Mouse (Mus musculus): ENCODE measurements around the gene Hcar1.

Hcar1 gene

DNA sequence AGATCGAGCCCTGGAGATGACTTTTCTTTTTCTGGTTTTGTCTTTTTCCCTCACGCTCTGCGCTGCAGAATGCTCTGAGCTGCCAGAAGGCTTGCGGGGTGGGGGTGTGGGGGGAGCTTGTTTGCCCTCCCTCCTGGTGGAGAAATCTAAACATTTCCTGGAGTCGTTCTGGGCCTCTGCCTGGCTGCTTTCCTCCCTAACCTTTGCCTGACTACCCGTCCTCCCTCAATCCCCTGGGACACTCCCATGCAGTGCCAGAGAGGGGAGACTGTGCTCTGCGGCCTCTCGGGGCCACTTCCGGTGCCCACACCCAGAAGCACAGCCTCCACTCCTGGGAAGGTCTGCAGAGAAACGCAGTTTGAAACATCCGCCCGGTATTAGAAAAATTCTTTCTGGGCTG, at the start of gene Hcar1:
TSS of gene Hcar1 (minus strand) at position 93 of the 400 bp plus-strand sequence.
- no peak for DNase-seq

GRCm38 (mm10) chr5:123927118-123927517, 47.3 kb upstream of the Hcar1 start, which contains the start of gene Gm43518:
Gm43518 (plus strand) TSS chr5:123927418.
- DNase-seq: no peak

GRCm38 (mm10) chr5:123922112-123922511, 42.3 kb upstream of the Hcar1 start:
- DNase-seq: no peak

- DNase-seq: no peak
Measured at GRCm38 (mm10) chr5:123914852-123915251, 35.0 kb upstream of the Hcar1 start.

DNA sequence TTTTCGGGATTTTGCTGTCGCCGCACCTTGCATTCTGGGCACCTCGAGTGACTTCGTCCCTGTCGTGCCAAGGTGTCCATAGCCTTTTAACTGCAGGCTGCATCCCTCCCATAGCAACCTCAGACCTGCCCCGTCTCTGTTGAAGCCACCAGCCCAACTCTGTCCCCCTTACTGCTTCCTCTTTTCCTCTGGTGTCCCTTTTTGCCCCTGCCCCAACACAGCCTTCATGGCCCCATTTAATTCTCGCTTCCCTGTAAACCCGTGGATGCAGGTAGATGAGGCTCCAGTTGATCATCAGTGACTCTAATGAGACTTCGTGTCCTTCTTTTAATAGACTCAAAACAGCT, 27.8 kb upstream of the Hcar1 start:
- DNase-seq: no peak

DNA sequence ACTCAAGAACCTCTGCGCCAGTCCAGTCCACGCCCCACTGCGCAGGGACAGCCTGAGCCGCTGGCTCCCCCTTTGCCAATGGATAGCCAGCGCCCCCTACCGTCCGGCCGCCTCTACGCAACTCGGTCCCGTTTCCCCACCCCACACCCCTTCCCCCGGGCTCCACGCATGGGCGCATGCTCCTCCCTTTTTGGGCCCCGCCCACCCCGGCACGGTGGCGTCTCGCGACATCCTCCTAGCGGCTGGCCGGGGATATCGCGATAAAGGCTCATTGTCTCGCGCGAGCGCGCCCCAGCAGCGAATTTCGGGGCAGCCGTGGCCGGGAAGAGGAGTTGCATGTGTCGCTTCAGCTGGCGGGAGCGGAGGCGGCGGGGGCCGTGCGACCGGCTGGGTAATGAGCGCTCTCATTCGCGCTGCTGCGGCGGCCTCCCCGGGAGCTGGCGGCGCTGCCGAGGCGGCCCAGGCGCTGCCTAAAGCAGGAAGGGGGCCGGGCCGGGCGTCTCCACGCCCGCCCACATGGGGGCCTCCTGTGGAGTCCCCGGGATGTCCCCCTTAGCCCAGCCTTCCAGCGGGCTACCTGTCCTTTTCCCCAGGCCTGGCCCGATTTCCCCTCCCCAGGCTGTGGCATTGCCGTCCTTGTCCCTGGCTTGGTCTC, 27.3 kb upstream of the Hcar1 start, which contains the start of gene Denr:
TSS of gene Denr (plus strand) at position 200 of the 655 bp plus-strand sequence.
- DNase-seq: peak; percentile 100

- DNase-seq: no peak
Measured at GRCm38 (mm10) chr5:123906146-123906975, 26.5 kb upstream of the Hcar1 start.

DNA sequence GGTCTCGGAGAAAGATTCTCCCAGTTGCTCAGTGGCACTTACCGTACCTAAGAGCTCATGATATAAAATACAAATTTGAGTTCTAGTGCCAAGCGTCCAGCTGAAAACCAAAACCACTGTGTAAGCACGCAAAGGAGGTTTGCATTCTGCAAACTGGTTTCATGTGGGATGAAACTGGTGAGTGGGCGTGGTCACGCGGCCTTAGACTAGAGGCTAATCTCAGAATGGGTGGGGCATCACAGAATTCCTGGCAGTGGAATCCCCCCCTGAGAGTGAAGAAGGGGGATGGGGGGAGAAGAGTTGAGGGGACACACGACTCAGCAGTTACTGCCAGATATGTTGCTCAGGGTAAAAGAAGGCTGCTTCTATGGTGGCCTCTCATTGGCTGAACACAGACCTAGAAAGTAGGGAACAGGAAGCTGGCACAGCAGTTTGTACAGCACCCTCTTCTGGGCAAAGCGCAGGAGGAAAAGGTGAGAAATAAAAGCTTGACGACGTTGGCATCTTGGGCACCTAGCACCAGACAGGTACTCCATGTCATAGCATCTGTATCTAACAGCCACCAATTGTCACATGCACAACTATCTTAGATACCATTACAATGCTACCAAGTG, 24.3 kb upstream of the Hcar1 start:
- no peak for DNase-seq

- no peak for DNase-seq
Measured at GRCm38 (mm10) chr5:123897352-123897751, 17.5 kb upstream of the Hcar1 start.

GRCm38 (mm10) chr5:123896395-123896794, 16.6 kb upstream of the Hcar1 start:
- no peak for DNase-seq

DNA sequence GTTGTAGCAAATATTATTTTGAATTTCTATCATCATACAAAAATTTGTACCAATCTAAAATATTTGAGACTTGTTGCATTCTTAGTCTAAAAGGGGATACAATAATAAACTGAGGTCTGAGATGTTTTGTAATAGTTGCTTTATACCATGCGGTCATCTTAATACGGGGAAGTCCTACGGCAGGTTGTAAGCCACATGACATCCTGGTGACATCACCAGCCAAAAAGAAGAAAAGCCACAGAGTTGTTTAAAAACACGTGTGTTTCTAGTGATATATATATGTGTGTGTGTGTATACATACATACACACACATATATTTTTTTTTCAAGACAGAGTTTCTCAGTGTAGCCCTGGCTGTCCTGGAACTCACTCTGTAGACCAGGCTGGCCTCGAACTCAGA, 13.7 kb upstream of the Hcar1 start:
- DNase-seq: no peak

DNA sequence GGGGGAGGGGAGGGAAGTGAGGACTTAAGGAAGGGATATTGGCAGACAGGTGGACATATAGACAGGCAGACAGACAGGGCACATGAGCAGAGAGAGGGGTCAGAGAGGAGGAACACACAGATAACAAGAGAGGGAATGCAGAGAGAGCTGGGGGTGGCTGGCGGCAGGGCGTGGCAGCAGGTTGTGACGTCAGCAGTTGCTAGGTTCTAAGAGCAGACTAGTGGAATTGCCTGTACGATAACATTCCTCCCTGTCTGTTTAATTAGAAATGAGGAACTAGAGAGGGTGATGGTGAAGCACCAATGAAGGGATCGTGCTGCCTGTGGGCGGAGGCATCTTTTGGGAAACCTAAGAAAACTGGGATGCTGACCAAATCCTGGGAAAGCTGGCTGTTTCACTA, 11.8 kb upstream of the Hcar1 start:
- DNase-seq: peak; percentile 47

- no peak for DNase-seq
Measured at GRCm38 (mm10) chr5:123890987-123891386, 11.2 kb upstream of the Hcar1 start.

DNA sequence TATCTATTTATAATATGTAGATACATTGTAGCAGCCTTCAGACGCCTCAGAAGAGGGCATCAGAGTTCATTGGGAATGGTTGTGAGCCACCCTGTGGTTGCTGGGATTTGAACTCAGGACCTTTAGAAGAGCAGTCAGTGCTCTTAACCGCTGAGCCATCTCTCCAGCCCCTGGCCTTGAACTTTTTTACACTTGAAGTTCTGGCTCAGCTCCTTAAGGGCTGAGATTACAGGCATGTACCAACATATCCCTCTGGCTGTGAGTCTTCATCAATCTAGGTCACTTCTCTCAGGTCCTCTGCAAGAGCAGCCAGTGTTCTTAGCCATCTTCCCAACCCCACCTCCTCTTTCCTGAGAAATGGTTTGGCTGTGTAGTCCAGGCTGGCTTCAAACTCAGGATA, 10.5 kb upstream of the Hcar1 start:
- DNase-seq: no peak

DNA sequence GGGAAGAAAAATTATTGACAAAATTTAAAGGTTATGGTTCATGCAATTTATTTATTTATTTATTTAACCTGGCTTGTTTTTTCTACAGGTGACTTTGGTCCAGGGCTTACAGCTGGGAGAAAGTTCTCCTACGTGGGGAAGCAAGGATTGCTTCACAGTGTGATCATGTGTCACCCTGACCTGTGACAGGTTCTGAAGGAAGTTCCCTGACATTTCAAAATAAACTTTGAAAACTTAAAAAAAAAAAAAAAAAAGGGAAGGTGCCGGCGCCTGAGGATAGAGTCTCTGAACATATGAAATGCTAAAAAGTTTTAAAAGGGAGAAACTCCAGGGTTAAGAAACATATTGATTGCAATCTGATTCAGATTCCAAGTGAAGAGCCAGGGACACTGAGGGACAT, 6.5 kb upstream of the Hcar1 start:
- DNase-seq: no peak

GRCm38 (mm10) chr5:123884332-123884731, 4.5 kb upstream of the Hcar1 start:
- no peak for DNase-seq

DNA sequence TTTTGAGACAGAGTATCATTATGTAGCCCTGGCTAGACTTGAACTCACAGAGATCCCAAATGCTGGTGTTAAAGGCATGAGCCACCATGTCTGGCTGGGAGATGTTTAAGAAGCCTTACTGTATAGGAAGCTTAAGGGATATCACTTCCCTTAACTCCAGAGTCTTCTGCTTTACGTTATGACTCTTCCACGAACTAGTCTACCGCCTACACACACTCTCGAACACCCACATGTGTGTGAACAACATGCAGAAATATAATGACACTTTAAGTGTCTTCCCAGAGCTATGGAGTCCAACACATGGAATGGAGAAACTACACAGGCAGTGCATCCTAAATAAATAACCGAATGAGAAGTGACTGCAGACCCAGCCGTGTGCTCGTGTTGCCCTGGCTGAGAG, 4.1 kb upstream of the Hcar1 start:
- DNase-seq: no peak

DNA sequence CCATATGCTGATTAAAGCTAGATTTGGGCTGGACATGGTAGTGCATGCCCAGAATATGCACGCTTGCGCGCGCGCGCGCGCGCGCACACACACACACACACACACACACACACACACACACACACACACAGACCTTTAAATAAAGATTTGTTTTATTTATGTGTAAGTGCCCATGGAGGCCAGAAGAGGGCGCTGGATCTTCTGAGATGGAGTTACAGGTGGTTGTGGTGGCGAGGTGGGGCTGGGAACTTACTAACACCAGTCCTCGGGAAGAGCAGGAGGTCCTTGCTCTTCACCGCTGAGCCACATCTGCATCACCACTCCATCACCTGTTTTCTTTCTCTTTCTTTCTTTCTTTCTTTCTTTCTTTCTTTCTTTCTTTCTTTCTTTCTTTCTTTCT, 958 bp upstream of the Hcar1 start:
- no peak for DNase-seq

DNA sequence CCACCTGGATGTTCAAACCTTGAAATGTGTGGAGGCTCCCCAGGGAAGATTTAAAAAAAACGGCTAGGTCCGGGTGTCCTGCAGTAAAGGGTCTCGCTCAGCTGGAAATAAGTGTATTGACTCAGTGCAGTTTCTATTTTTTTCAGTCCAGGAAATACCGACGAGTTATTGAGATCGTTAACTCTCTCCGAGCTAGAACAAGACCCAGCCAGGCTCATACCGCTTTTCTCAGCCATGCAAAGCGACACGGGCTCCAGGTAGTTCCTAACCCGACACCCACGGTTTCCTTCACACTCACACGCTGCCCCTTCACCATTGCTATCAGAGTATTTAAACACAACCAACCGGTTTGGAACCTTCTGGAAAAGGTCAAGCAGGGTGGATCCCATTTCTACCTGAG, 1.8 kb downstream of the Hcar1 start:
- DNase-seq: no peak

DNA sequence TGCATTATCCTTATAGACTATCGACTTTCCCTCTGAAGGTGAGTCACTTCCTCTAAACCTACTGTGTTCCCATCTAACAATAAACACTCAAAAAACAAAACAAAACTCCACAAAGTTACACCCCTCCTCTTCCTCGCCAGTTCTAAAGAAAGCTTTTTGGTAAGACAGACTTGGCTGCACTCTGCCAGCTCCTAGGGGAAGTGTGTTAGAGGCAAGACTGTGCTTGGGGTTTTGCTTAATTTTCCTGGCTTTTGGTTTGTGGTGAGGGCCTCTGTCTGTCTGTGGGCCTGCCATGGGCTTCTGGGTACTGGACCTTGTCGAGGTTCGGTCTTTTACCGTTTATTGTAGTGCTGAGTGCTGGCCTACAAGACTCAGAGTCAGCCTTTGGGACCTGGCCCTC, 5.6 kb downstream of the Hcar1 start:
- DNase-seq: no peak

GRCm38 (mm10) chr5:123869615-123870014, 10.2 kb downstream of the Hcar1 start:
- no peak for DNase-seq

- DNase-seq: no peak
Measured at GRCm38 (mm10) chr5:123866457-123866856, 13.4 kb downstream of the Hcar1 start.

DNA sequence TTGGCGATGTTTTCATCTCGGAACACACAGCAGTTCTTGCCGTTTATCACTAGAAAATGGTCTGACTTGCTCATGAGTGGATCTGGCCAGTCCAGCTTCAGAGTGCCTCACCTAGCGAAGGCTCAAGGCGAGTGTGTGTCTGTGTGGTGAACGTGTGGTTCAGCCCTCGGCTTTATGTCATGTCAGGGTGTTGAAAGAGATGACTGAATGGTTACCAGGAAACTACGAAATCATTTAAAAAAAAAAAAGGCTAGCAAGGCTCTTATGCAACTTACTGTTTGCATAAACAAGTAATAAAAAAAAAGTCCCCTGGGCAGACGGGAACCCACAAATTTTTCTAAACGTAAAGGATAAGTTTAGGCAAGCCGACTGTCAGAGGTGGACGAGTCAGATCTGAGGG, 14.5 kb downstream of the Hcar1 start, which contains the start of gene Hcar2:
TSS of gene Hcar2 (minus strand) at position 135 of the 400 bp plus-strand sequence.
- no peak for DNase-seq

GRCm38 (mm10) chr5:123863934-123864333, 15.9 kb downstream of the Hcar1 start:
- no peak for DNase-seq

Measured in thymus, postnatal 25 days (tissue).